Mouse (Mus musculus) liver, embryonic 14.5 days (tissue): ENCODE measurements around the gene Hprt. TPM values are rescaled to one million over a fixed set of nuclear protein-coding genes. Genes with fewer than 3 reads are reported as not detected.
"Not testable (repeated sequence)": the region's sequence is repeated elsewhere in the genome, so short reads cannot be mapped to it uniquely, and the experiment has no call there.

Experiments
- ATAC-seq: fragments of 200-750 bp; cut with Nextera tagmentation; 2 replicates; pipeline ENCODE4 v1.8.0; 2017; ENCODE audit warnings: moderate number of reproducible peaks, mild to moderate bottlenecking, moderate library complexity; ENCODE audit not compliant: insufficient read depth
- DNase-seq, 3 experiments: peaks; one replicate each; pipeline ENCODE4 v3.0.0-alpha.2; 2012 to 2013; ENCODE audit warnings: low read depth in 3 of 3, low spot score in 3 of 3
- H3K27ac ChIP-seq: fragments of 300-500 bp; sonication (generic); 2 replicates; pipeline ENCODE4 v1.5.1; 2014; ENCODE audit warnings: moderate library complexity, mild to moderate bottlenecking, control low read depth, inconsistent platforms
- H3K27me3 ChIP-seq: fragments of 300-500 bp; sonication (generic); 2 replicates; pipeline ENCODE4 v1.6.1; 2014; ENCODE audit warnings: mild to moderate bottlenecking, low read length, moderate library complexity; ENCODE audit not compliant: control insufficient read depth, insufficient read depth
- H3K36me3 ChIP-seq: fragments of 300-500 bp; sonication (generic); replicated peaks from 2 replicates; pipeline ENCODE4 v1.6.1; 2014; ENCODE audit warnings: low read depth; ENCODE audit not compliant: control insufficient read depth, insufficient read depth
- H3K4me1 ChIP-seq, 2 experiments: fragments of 200-500 bp in 1 of 2; fragments of 300-500 bp in 1 of 2; sonication (generic) in 1 of 2; replicated peaks; 2 replicates each; pipeline ENCODE4 v1.6.1; 2012 to 2014; ENCODE audit warnings: antibody characterized with exemption in 1 of 2, inconsistent platforms in 1 of 2, low read length in 1 of 2; ENCODE audit not compliant: control insufficient read depth in 2 of 2, insufficient read depth in 2 of 2
- H3K4me2 ChIP-seq: fragments of 300-500 bp; sonication (generic); 2 replicates; pipeline ENCODE4 v1.6.1; 2014; ENCODE audit warnings: low read depth, mild to moderate bottlenecking, control low read depth, moderate library complexity
- H3K4me3 ChIP-seq, 2 experiments: fragments of 200-500 bp in 1 of 2; fragments of 300-500 bp in 1 of 2; sonication (generic) in 1 of 2; 2 replicates each; pipeline ENCODE4 v1.5.1; 2012 to 2014; ENCODE audit warnings: low read depth in 2 of 2, low read length in 2 of 2, mild to moderate bottlenecking in 2 of 2, control low read depth in 1 of 2, inconsistent platforms in 1 of 2, moderate library complexity in 1 of 2; ENCODE audit not compliant: insufficient read depth in 1 of 2
- H3K9ac ChIP-seq: fragments of 300-500 bp; sonication (generic); replicated peaks from 2 replicates; pipeline ENCODE4 v1.6.1; 2014; ENCODE audit warnings: mild to moderate bottlenecking, control low read depth, moderate library complexity
- H3K9me3 ChIP-seq: fragments of 300-500 bp; sonication (generic); 2 replicates; pipeline ENCODE4 v1.6.1; 2016; ENCODE audit warnings: low read length, mixed read lengths; ENCODE audit not compliant: control insufficient read depth
- CTCF ChIP-seq: IDR thresholded peaks from 2 replicates; pipeline ENCODE4 v1.5.1; 2016; ENCODE audit warnings: antibody characterized with exemption, low read depth, control low read depth
- EP300 ChIP-seq: IDR thresholded peaks from 2 replicates; pipeline ENCODE4 v1.6.1; 2016; ENCODE audit warnings: antibody characterized with exemption, low read depth
- WGBS: fragments of 180-500 bp; shearing (Covaris S2); extraction: QIAGEN DNeasy Blood & Tissue Kit; methylation state at CpG from one replicate; pipeline ENCODE4 v1.1.7; 2014; ENCODE audit not compliant: insufficient replicate concordance; 5-methylcytosine and 5-hydroxymethylcytosine counted together
- polyA plus RNA-seq, 2 experiments: library from polyadenylated mRNA; depleted of rRNA in 1 of 2; stranded (reverse) in 1 of 2; unstranded in 1 of 2; fragments of >200 nt; fragmentation: Nextera tagmentation in 1 of 2; extraction: Ambion mirVana in 1 of 2; gene quantifications; 2 replicates each; pipeline versions ENCODE4 v1.2.1 to v1.2.3; 2012 to 2014

Gene Hprt
- polyA plus RNA-seq, 2 experiments, result 68.1 to 220 TPM

DNA sequence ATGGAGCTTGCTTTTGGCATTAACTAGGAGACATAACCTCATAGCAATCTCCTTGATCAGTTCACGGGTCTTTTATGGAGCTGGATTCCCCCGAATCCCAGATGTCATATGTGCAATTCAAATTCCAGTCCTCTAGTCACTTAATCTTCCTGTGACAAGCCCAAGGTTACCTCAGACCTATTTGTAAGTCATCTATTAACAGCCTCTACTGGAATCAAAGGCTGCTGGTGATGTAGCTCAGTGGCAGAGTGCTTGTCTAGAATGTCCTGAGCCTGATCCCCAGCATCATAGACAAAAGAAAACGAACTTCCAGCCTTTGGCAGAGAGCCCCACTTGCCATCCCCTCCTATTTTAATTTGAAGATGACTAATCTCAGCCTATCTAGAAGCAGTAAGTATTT, 6.6 kb upstream of the Hprt start:
- H3K4me2 ChIP-seq, result no peak overlapping the region
- H3K4me1 ChIP-seq, result peaks cover 5 to 8% of the 10 kb centered on the region in 2 experiments
- ATAC-seq (no peak), DNase-seq (no peak)
- no peaks in the 10 kb centered on the region for H3K27me3 ChIP-seq
- H3K9me3 ChIP-seq, result no peaks in the 10 kb centered on the region
- H3K4me3 ChIP-seq, result no peak overlapping the region
- no peak overlapping the region for H3K27ac ChIP-seq
- no peak overlapping the region for H3K9ac ChIP-seq
- no peaks in the 10 kb centered on the region for H3K36me3 ChIP-seq
- WGBS, result 62% methylated on average over 3 of the region's 3 CpGs
- no peak for TF ChIP-seq CTCF

DNA sequence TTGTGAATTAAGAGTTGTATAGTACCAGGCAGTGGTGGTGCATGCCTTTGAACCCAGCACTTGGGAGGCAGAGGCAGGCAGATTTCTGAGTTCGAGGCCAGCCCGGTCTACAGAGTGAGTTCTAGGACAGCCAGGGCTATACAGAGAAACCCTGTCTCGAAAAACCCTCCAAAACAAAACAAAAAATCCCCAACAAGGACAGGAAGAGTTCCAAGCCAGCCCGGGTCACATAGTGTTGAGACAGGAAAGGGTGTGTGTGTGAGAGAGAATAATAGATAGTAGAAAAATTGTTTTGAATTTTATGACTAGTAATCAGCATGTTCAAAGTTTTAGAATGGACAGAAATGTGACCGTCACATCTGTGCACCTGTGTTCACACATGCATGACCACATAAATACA, 6.8 kb downstream of the Hprt start:
- 70% methylated on average over 5 of the region's 5 CpGs for WGBS
- DNase-seq, H3K9ac ChIP-seq, H3K9me3 ChIP-seq, H3K36me3 ChIP-seq, H3K4me1 ChIP-seq, ATAC-seq, H3K27me3 ChIP-seq, H3K27ac ChIP-seq, H3K4me2 ChIP-seq, H3K4me3 ChIP-seq: not testable (repeated sequence)

DNA sequence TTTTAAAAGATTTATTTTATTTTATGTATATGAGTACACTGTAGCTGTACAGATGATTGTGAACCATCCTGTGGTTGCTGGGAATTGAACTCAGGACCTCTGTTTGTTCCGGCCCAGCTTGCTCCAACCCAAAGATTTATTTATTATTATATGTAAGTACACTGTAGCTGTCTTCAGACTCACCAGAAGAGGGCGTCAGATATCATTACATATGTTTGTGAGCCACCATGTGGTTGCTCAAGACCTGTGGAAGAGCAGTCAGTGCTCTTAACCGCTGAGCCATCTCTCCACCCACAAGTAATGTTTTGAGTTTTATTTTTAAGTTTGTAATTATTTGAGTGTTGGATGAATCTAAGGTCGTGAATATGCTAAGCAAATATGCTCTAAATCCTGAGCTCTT, 16.9 kb downstream of the Hprt start:
- not testable (repeated sequence) for H3K9ac ChIP-seq, H3K4me3 ChIP-seq, H3K4me2 ChIP-seq, H3K4me1 ChIP-seq, H3K27me3 ChIP-seq, H3K9me3 ChIP-seq, ATAC-seq, H3K27ac ChIP-seq, DNase-seq
- WGBS, result 59% methylated on average over 4 of the region's 4 CpGs
- H3K36me3 ChIP-seq, result peaks cover 15% of the 10 kb centered on the region
- peak; percentile 47 for TF ChIP-seq CTCF

DNA sequence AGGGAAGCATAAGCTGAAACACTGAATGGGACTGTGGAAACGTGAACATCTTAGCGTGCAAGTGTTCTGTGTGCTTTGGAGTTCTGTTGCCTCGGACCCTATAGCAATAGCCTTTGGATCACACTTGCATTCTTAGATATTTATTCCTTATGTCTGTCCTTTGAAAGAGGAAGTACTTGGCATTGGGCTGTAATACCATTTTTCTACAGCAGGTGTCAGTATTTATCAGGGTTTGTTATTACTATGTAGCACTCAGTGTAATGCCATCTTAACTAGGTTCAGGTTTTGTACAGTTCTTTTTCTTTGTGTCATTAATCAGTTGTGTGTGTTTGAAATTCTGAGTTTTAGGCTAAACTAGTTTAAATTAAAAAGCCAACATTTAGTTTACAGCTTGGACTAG, 18.1 kb downstream of the Hprt start:
- no peaks in the 10 kb centered on the region for H3K4me1 ChIP-seq
- peaks cover 14% of the 10 kb centered on the region for H3K36me3 ChIP-seq
- ATAC-seq (0 out of 2 replicates have a peak, but pooled peaks have one; percentile 55), DNase-seq (peak; percentile 36 to 53 (median 50))
- TF ChIP-seq EP300 (no peak), CTCF (peak; percentile 65)
- no peak overlapping the region for H3K27ac ChIP-seq
- no peak overlapping the region for H3K4me3 ChIP-seq
- H3K9ac ChIP-seq, result no peak overlapping the region
- no peaks in the 10 kb centered on the region for H3K27me3 ChIP-seq
- no peak overlapping the region for H3K4me2 ChIP-seq
- 41% methylated on average over 3 of the region's 3 CpGs for WGBS
- H3K9me3 ChIP-seq, result no peaks in the 10 kb centered on the region

DNA sequence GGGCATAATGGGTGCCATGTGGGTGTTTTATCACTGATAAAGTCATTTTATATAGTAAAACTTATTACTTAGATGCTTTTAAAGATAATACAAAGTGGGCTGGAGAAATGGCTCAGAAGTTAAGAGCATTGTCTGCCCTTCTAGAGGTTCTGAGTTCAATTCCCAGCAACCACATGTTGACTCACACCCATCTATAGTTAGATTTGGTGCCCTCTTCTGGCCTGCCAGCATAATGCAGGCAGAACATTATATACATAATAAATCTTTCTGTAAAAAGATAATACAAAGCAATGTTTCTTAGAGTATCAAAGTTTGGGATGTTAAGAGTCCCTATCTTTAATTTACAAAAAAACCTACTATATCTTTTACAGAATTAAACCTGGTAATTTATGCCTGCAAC, 27.6 kb downstream of the Hprt start:
- Histone ChIP-seq H3K4me2 (no peak overlapping the region), H3K9ac (no peak overlapping the region), H3K27me3 (no peaks in the 10 kb centered on the region), H3K27ac (no peak overlapping the region), H3K9me3 (no peaks in the 10 kb centered on the region), H3K4me3 (no peak overlapping the region), H3K36me3 (peaks cover 3% of the 10 kb centered on the region), H3K4me1 (no peaks in the 10 kb centered on the region)
- ATAC-seq, result no peak
- no peak for DNase-seq
- TF ChIP-seq EP300 (no peak), CTCF (peak; percentile 51)

DNA sequence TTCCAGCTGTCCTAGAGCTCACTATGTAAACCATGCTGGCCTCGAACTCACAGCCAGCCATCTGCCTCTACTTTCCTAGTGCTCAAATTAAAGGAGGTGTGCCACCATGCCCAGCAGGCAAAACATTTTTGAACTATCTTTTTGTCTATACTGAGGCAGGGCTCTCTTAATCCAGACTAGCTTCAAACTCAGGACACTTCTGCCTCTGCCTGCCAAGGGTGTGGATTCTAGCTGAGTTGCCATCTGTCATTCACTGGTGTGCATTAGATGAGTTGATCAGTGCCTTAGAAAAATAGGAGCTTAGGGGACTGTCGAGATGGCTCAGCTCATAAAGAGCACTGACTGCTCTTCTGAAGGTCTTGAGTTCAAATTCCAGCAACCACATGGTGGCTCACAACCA, 35.1 kb downstream of the Hprt start:
- DNase-seq (no peak), ATAC-seq (no peak)
- Histone ChIP-seq H3K9ac (no peak overlapping the region), H3K27ac (no peak overlapping the region), H3K27me3 (no peaks in the 10 kb centered on the region), H3K36me3 (peaks cover 2% of the 10 kb centered on the region), H3K4me2 (no peak overlapping the region), H3K4me3 (no peak overlapping the region), H3K4me1 (no peaks in the 10 kb centered on the region), H3K9me3 (no peaks in the 10 kb centered on the region)
- TF ChIP-seq EP300 (no peak), CTCF (no peak)
- whole genome bisulfite sequencing, result 75% methylated on average over 2 of the region's 2 CpGs
